Mouse (Mus musculus) hematopoietic stem cell, adult 5-6 weeks (primary cell): ENCODE measurements around the gene Tnfrsf1b. TPM values are rescaled to one million over a fixed set of nuclear protein-coding genes. Genes with fewer than 3 reads are reported as not detected.

Experiments
- ATAC-seq, 2 experiments: fragments of 125-278 bp in 1 of 2; replicated peaks in 1 of 2; 2 replicates each; pipeline ENCODE4 v1.8.0; 2016 to 2017; ENCODE audit warnings: inconsistent platforms in 2 of 2, mild to moderate bottlenecking in 2 of 2, moderate number of reproducible peaks in 2 of 2, low read depth in 1 of 2, moderate TSS enrichment in 1 of 2; ENCODE audit not compliant: low FRiP score in 2 of 2, poor library complexity in 2 of 2, severe bottlenecking in 2 of 2, insufficient read depth in 1 of 2, low TSS enrichment in 1 of 2
- total RNA-seq: library from RNA; stranded (forward); fragments of 172-1452, 232-1000 nt; gene quantifications from 2 replicates; pipeline ENCODE4 v1.2.3, GENCODE M21; 2017

Tnfrsf1b gene
- total RNA-seq, 1 experiment from 2014 or later = 21.4 TPM

DNA sequence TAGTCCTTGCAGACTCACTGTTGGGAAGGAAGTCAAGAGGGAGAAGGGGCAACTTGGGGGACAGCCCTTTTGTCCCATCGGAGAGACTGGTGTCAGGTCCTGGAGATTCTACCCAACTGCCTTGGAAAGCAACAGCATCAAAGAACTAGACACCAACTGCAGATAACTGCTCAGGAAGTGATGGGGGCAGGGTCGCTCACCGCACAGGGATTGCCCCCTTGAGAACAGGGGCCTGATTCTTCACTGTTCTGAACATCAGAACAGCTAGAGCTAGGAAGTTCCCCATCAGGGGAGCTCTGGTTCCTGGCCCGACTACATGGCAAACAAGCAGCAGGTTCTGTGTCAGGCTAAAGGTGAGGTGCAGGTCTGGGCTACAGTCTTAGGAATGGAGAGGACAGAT lies 19.8 kb upstream of the Tnfrsf1b start:
- ATAC-seq = no peak

DNA sequence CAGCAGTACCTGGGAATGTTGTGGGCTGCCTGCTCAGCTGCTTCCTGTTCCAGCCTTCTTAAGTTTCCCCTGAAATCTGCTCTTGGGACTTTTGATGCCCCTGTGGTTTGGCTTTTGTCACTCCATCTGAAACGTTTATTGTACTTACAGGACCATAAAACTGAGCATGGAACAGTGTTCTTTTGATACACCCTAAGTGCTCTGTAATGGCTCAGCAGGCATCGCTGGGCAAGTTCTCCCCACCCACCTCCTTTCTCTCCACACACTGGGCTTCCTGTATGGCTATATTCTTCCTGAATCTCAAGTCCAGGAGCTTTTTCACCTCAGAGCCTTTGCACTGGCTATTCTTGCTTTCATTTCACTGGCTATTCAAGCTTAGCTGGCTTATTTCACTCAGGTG lies 18.1 kb upstream of the Tnfrsf1b start:
- ATAC-seq = peak in 1 of 2 experiments; percentile 15; a peak in 1 of 4 replicates

DNA sequence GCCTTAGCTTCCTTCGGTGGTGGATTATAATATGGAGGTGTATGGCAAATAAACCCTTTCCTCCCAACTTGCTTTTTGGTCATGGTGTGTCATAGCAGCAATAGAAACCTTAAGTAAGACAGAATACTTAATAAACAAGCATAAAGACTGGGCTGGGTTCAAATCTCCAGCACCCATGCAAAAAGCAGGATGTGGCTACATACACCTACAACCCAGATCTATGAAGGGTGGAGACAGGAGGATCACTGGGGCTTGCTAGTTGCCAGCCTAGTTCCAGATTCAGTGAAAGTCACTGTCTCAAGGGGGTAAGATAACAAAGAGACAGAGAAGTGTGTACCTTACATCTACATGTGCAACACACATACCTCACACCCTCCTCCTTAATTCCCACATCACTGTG lies 16.9 kb upstream of the Tnfrsf1b start:
- ATAC-seq = no peak

DNA sequence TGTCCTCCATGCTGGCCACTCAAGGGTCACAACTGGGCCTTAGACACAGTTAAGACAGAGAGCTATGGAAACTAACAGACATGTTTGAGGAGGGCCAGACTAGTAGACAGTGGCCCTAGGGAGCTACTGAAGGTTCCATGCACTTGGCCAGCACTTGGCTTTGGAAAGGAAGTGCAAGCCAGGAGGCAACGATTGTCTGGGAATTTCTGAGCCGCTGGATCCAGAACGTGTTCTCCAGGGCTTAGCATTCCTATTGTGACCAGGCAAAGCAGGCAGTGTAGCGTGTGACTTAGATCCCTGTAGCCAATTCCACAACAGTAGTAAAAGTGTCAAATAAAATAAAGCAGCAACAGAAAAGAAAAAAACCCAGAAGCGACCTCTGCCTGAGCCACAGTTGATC lies 14.1 kb upstream of the Tnfrsf1b start:
- ATAC-seq = no peak

DNA sequence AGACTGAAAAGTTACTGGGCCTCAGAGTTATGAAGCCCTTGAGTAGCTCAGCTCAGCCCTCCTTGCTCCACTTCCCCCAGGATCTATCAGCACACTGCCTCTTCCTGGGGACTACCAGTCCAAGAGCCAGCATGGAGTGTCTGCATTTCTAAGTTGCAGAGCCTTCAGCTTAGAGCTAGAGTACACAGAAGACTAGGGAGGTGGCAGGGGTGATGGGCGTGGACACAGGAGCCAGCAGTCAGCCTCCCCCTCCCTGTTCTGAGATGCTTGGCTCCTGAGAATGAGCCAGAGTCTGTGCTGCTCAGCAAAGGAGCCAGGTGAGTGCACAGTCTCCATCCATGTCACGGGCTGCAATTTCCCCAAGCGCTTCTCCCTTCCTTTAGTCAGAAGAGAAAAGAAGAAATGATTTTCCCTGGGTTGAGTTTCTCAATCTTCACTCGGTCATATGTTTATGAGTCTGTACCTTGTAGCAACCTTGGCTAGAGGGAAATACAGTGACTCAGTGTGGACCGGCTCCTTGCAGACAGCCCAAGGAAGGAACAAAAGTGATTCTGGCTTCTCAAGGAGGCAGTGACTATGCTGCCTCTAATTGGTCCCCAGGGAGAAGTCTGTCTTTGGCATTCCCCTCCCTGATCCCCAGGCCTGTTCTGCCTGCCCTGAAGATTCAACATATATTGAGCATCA lies 11.2 kb upstream of the Tnfrsf1b start:
- ATAC-seq = peak in 1 of 2 experiments; percentile 31; a peak in 1 of 4 replicates

DNA sequence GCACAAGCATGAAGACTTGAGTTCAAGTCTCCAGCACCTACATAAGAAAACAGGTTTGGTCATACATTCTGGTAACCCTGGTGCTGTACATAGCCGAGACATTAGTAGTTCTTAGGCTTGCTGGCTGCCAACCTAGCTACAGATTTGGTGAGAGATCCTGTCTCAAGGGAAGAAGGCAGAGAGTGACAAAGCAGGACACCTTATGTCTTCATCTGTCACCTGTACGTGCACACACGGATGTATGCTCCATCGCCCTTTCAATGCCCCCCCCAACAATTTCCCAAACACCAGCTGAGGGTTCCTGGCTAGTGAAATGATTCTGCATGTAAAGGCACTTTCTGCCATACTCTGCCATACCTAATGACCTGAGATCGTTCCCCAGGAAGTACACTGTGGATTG lies 9.5 kb upstream of the Tnfrsf1b start:
- ATAC-seq = no peak

DNA sequence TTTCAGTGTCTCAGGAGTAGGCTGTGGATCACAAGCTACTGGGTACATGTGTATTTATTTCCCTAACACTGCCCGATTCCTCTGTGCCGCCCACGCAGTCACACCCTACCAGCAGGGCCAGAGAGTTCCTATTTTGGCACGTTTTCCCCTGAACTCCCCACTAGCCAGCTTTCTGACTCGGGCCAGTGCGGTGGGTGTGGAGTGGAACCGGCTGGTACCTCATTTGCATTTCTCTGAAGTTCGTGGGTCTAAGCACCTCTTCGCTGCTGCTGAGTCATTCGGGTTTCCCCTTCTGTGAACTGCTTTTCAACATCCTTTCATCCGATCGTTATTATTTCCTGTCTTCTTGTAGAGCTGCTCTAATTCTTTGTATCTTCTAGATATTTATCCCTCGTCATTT lies 7.7 kb upstream of the Tnfrsf1b start:
- ATAC-seq = peak; percentile 81 to 86

DNA sequence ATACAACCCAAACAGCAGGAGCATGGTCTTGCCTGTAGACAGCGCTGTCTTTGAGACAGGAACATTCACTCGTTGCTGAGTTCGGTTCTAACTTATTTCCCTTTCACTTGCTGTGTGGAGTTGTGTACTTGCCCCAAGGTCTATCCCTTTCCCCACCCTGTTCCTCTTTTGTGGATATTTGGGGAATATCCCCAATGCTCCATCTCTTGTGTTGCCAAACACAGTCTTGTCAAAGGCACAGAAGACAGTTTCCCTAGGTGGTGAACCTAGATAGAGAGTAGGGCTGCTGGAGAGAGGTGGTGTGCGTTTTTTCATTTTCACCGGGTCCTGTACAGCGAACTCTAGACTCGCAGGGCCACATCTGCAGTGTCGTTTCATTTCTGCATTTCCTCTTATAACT lies 5.9 kb upstream of the Tnfrsf1b start:
- ATAC-seq = no peak

DNA sequence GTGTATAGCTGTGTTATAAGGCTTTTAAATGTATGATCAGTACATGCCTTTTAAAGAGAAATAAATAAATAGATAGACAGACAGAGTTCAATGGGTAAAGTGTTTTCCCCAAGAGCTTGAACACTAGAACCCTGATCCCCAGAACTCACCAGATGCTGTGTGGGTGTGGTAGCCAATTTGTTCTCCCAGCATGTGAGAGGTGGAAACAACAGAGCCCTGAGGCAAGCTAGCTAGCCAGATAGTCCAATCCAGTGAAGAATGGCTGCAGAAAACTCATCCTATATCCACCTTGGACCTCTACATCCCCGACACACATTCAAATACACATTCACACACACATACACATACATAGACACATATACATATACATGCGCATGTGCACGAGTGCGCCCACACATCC lies 4.9 kb upstream of the Tnfrsf1b start:
- ATAC-seq = no peak

DNA sequence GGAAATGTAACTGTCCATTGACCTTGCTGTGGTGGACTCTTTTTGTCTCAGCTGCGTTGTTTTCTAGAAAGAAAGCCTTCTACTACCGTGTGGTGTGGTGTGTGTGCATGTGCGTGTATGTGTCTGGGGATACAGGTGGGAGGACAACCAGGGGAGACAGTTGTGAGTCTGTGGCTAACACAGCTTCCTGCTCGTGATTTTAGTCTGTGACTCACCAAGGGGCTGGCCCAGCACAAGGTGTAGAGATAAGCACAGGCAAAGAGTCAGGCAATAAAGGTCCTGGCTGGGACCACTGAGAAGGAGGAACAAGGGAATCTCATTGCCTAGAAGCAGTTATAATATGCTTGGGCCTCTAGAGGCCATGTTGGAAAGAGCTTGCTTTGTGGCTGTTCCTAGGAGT lies 3.3 kb upstream of the Tnfrsf1b start:
- ATAC-seq = peak in 1 of 2 experiments; percentile 6; a peak in 1 of 4 replicates

DNA sequence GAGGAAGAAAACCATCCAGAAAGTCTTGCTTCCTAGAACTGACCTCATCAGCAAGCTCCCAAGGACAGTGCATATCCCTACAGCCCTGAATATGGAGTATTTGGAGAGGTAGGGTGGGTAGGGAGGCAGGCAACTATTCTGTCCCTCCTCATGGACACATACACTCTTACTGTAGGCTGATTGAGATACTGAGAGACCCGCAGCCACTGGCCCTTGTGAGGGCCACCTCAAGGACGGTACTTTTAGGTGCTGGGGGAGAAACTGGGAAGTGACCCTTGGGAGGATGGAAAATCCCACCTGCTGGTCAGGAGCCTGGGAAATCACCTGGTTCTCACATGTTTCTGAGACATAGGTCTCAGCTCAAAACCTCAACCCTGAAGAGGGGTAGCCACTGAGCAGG lies 886 bp upstream of the Tnfrsf1b start:
- no peak for ATAC-seq

DNA sequence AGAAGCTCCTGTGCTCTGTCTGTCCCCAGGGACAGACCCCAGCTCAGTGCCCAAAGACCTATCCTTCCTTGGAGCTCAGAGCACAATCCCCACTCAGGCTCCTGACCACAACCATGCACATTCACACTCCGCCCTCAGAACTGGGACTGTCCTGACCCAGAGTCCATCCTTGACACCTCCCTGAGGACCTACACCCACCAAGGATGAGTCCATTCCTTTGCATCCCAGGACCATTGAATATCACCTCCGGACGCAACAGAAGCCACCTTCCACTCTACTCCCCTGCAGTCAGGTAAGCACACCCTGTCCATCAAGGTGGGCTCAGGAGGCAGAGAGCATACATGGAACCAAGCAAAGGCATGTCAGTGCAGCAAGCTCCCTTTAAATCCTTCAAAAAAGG lies 1.1 kb downstream of the Tnfrsf1b start:
- ATAC-seq = no peak

DNA sequence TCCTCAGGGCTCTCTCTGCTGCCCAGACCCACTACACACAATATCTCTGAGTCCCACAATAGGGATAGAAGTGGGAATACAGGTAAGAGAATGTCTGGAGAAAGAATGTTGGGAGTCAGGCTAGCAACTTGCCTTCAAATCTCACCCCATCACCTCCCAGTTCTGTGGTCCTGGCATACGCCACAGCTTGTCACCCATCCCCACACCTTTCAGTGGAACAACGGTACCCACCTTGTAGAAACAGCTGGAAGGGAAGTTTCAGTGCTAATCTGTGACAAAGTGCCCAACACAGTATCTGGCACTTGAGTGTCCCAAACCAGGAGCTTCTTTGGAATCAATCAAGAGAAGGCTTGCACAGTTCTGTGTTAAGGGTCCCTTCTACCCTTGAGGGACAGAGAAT lies 2.0 kb downstream of the Tnfrsf1b start:
- no peak for ATAC-seq

DNA sequence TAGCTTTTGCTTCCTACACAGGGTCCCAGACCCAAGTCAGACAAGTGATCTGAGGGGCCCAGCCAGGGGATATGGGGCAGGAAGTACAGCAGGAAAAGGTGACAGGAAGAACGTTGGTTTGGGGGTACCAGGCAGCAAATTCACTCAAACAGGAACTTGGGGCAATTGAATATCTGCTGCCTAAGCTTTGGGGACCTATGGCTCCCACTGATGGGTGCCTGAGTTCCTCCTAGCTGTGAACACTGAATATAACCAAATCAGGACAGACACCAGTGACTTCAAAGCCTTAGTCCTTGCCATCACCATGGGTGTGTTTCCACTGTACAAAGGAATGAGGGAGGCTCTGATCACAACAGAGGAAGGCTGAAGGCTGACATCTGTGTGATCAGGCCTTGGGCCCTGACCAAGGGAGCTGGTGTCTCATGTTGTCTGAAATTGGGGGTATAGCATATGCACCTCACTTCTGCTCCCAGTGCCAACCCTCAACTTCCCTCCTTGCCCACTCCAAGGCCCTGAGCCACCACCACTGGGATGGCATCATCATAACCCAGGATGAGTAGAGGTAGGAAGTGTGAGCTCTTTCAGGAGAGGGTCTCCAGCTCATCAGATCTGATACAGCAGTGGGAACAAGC lies 3.8 kb downstream of the Tnfrsf1b start:
- peak; percentile 0 to 5; a peak in 1 of 4 replicates for ATAC-seq

DNA sequence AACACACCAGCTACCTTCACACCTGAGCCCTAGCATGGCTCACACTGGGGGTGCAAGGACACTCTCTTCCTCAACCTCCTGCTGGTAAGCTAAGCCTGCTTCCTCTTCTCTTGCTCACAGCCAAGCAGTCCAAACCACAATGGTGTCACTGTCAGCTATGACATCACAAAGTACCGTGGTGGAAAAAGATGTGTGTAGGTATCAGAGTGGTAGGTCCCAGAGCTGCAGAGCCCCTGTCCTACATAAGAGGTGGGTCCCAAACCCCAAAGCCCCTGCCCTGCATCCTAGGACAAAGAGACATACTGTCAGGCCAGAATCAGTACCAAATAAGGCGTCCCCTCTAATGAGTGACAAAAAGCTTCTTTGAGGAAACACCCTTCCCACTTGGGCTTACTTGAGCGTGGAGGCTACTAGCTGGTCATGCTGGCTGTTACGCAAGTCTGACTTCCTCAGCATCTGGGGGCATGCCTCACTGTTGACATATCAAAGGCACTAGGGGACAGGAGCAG lies 5.9 kb downstream of the Tnfrsf1b start:
- ATAC-seq = peak; percentile 89 to 93

DNA sequence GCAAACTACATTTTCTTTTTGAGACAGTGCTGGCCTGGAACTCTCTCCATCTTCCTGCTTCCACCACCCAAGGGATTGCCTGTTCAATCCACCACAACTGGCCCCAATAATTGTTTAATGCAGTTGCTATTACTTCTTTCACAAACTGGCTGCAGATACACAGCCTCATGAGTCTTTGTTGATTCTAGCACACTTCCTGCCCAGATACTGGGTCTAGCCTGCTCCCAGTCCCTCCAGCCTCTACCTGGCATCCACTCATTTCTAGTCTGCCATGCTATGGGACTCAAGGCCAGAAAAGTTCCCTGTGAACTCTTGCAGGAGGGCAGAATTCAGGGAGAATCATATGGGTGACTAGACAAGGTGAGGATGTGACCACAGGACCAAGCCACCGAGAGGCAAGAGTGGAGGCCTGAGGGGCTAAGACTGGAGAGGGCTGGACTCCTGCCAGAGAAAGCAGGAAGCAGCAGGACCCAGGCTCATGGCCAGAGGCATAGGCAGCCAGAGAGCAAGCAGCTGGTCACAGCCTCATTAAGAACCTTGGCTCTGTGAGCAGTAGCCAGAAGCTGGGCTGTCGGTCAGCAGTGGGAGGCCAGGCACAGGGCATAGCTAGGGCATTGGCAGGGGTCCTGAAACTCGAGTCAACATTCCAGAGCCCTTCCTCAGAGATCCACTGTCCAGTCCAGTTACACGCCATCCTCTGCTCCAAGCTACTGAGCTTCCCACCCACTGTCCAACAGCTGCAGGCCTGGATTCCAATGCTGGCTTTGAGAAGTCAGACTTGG lies 7.4 kb downstream of the Tnfrsf1b start:
- ATAC-seq = 0 out of 4 replicates have a peak, but pooled peaks of 1 of the 2 experiments have one; percentile 8

DNA sequence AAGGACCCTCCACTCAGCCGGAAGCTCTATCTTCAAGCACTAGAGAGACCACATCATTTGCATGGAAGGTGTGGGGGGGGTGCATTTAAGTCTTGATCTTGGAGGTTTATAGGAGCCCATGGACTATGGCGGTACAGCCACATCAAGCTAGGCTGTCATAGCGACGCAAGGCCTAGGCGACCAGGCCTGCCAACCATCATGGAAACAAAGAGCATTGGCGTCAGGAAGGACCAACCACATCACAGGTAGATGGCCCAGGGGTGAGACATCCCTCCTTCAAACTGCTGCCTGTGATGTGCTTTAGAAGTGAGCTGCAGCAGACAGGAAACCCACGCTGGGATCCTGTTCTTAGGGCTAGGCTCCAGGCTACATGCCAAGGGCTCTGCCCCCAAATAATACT lies 10.6 kb downstream of the Tnfrsf1b start:
- ATAC-seq = peak; percentile 8 to 13; a peak in 3 of 4 replicates
